Mouse (Mus musculus) neutrophil, adult 59 days (primary cell): ENCODE measurements around the gene Tfcp2l1. TPM values are rescaled to one million over a fixed set of nuclear protein-coding genes. Genes with fewer than 3 reads are reported as not detected.

Experiments
- total RNA-seq, 2 experiments: library from RNA; stranded (reverse); gene quantifications; 1 replicate in 1 of 2; 2 replicates in 1 of 2; pipeline ENCODE4 v1.2.4; 2023

The Tfcp2l1 gene
- total RNA-seq = under 1 TPM in 1 of 2 experiments, not detected in 1; 0.07 TPM

DNA sequence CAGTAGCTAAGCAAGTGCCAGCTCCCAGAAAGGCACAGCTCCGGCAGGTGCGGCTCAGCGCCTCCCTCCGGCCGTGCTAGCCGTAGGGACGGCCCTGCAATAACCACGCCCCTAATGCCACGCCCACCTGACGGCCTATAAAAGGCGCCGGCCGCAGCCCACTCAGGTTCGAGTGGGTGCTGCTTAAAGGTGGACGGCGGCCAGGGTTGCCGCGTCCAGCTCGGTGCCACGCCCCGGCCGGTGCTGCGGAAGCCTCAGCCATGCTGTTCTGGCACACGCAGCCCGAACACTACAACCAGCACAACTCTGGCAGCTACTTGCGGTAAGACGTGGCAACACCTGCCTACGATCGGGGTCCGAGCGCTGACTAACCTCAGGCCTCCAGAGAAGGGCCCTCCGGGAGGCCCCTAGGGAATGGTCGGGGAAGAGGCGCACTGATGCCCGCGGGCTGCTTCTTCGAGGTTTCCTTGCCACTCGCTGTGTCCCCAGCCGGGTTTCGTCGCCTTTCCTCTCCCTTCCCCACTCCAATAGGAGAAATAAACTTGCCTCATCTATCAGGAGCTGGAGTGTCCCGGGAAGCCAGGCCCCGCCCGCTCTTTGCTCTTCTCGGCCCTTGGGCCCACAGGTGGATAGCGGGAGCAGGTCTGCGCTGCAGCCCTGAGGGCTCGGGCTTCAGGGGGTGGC, at the start of gene Tfcp2l1:
Tfcp2l1 (plus strand) TSS at position 165 of the 684 bp plus-strand sequence.

Other genes starting within 250 kb of the Tfcp2l1 start
- 100 to 1,000 TPM in 1 of 2 experiments, 10 to 100 TPM in 1; 99.4 to 101 TPM for gene Clasp1, start 238.9 kb upstream of the Tfcp2l1 start, total RNA-seq